Mouse (Mus musculus): ENCODE data around the gene Spin2c. TPM values are rescaled to one million over a fixed set of nuclear protein-coding genes. Genes with fewer than 3 reads are reported as not detected.
A peak's percentile ranks its signal among the peaks of the same experiment; 100 is the strongest.

Gene Spin2c
- not detected for total RNA-seq (2021)
- long read RNA-seq, experiment 1 = 0 reads
- long read RNA-seq, experiment 2 = 0 reads

DNA sequence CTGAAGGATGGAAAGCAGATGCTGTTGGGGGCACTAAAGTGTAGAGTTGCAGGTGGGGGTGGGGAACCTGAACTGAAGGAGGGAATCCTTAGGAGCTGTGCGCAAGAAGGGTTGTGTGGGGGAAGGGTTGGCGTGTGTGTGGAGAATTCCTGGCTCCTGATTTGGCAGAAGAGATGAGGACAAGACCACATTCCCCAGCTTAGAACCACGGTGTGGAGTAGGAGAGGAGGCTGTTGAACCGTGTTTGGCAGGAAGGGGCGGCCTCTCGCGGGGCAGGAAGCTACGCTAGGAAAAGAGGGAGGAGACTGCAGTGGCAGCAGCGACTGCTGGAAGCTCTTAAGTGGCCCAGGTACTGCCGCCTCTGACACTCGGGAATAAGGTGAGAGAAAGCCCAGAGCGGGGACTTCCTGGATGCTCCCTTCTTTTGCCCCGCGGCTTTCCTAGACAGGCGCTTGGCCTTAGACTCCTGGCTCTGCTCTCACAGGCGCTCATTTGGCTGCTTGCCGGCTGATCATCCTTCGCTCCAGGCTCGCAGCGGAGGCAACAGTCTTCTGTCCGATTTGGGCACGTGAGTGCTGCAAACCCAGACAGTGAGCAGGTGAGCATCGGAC is at the start of gene Spin2c:
TSS of gene Spin2c (plus strand) at position 275 of the 611 bp plus-strand sequence.
- peak; percentile 1 for DNase-seq (ENCODE audit: low spot score)

DNA sequence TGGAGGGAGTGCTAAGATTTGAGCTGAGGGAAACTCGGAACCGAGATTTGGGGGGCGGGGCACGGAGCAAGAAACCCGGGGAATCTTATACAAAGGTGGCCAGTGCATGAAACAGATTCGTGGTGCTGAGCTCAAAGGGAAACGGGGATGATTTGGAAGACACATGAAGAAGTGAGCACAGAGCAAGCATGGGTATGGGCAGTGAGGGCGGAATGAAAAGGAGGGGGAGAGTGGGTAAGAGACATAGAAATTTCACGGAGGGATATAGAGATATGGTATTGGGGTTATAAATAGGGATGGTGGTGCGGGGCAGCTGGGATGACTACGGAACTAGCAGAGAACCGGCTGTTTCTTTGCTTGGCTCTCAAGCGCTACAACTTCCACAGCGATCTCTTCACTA is 581 bp downstream of the Spin2c start:
- DNase-seq (ENCODE audit: low spot score) = no peak

Other genes with a start within 250 kb of the Spin2c start
- gene Kctd12b, start 135.8 kb upstream of the Spin2c start, total RNA-seq (2021) = 1 to 10 TPM in 1 of 2 experiments, under 1 TPM in 1; 0.73 to 1.7 TPM
- 10 to 100 TPM; 25.3 TPM for gene Nbdy, start 108.6 kb upstream of the Spin2c start, total RNA-seq (2021)
- not detected for gene Samt1, start 180.4 kb downstream of the Spin2c start, total RNA-seq (2021)
- not detected for gene 4921511M17Rik, start 201.6 kb downstream of the Spin2c start, total RNA-seq (2021)
- not detected for gene Gm10057, start 222.8 kb downstream of the Spin2c start, total RNA-seq (2021)

Measured in gastrocnemius, adult 18-20 months (tissue).